Mouse (Mus musculus): ENCODE data around the gene Uba3.

Gene Uba3

GRCm38 (mm10) chr6:97205439-97205885, at the start of gene Uba3:
TSS of gene Uba3 (minus strand) at chr6:97205647.
- peak; percentile 100 for DNase-seq

DNA sequence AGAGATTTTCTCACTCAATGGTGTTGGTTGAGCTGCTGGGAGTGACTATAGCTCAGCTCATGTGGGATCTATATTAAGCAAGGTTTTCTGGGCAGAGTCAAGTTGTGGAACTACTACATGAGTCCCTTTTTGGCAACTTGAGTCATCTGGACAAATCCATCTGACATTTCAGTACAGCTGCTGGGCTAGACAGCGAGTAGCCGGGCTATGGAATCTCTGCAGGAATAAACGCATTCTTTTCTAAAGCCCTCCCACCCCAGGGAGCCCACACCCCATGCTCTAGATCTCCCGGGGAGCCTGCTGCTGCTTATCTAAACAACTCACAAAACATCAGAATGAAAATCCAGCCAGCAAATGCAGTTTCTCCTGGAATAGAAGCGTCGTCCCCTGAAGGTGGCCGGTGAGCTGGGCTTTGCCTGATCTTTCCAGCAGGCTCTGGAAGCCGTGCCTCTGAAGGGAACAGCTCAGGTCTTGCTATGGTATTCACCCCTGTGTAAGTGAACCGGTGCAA, 47.3 kb upstream of the Uba3 start, which contains the start of gene Lmod3:
Gene Lmod3 (minus strand): TSS at position 49 of the 511 bp plus-strand sequence.
- DNase-seq: peak; percentile 18

- no peak for DNase-seq
Measured at GRCm38 (mm10) chr6:97252086-97252485, 46.6 kb upstream of the Uba3 start.

DNA sequence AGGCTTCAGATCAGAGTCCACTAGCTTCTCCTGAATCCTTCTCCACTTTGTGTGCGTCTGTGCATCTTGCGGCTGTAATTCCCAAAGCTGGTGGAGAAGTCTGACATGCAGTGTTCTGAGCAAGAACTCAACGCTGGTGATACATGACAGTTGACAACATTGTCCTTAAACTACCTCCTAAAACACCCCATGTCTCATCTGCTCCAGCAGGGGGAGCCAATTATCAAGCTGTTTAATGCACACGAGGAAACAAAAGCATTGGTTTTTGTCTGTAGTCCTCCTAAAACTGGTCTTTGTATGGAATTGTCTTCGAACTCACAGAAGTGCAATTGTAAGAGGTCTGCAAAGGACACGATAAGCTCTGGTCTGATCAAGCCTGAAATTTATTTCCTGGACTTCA, 45.5 kb upstream of the Uba3 start:
- peak; percentile 77 for DNase-seq

DNA sequence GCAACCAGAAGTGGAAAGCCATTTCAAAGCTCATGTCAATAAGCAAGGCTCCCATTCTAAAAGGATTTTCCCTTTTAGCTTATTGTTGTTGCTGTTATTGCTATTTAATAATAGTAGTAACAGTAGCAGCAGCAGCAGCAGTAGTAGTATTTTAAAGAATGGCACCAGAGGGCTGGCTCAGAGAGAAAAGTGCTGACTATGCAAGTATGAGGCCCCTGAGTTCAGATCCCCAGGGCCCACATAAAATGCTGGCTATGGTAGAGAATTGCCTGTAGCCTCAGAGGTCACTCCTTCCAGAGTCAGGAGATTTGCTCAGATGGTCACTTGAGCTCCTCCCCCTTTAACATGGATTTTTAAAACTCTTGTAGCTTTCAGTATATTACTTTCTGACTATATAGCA, 39.8 kb upstream of the Uba3 start:
- DNase-seq: no peak

DNA sequence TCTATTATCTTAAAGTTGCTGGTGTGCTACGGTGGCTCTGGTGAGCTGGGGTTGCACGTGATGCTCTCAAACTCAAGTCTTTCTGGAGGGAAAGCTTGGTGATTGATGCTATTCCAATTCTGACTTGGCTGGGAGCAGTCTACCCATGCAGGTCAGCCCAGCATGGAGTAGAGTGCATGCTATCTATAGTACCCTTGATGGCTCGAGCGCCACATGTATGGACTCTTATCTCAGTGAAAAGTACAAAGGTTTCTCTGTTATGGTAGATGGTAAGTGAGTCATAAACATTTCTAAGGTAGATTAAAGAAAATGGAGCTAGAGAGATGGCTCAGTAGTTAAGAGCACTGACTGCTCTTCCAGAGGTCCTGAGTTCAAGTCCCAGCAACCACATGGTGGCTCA, 37.1 kb upstream of the Uba3 start:
- no peak for DNase-seq

DNA sequence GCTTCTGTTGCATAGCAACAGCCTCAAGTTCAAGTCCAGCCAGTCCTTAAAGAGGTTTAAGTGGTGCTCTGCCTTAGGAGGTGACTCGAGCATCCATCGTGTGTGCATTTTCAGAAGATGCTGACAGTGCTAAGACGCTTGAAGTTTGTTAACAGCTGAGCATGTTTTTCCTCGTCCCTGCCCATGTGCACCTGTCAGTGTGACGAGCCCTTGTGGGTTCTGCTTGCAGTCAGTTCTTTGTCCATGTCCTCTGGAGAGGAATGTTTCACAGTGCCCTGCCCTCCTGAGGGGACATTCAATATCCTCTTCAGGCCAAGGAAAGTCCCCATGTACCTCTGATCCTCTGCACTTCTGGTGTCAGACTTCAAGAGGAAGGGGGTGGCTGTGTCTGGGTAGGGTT, 34.6 kb upstream of the Uba3 start:
- no peak for DNase-seq

DNA sequence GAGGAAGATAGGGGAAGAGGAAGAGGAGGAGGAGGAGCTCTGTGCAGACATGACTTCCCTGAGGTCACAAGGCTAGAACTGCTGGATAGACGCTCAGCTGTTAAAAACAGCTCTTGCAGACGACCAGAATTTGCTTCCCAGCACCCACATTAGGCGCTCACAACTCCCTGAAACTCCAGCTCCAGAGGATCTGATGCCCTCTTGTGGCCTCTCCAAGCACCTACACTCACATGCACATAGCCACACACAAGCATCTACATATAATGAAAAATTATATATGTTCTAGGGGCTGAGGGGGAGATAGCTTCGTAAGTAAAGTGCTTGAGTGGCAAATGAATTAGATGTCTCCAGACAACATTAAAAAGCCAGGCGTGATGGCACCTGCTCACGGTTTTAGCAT, 33.9 kb upstream of the Uba3 start:
- DNase-seq: no peak

DNA sequence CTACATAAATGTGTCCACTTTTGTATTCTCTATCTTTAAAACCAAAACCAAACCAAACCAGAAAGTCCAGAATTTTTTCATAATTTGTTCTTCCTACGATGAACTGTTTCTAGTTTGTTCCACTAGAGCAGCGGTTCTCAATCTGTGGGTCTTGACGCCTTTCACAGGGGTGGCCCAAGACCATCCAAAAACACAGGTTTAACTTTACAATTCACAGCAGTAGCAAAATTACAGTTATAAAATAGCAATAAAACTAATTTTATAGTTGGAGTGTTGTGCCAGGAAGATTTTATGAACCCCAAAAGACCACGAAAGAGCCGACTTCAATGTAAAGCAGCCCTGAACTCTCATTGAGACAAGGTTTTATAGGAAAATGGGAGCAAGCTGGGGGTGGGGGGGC, 30.6 kb upstream of the Uba3 start:
- DNase-seq: no peak

DNA sequence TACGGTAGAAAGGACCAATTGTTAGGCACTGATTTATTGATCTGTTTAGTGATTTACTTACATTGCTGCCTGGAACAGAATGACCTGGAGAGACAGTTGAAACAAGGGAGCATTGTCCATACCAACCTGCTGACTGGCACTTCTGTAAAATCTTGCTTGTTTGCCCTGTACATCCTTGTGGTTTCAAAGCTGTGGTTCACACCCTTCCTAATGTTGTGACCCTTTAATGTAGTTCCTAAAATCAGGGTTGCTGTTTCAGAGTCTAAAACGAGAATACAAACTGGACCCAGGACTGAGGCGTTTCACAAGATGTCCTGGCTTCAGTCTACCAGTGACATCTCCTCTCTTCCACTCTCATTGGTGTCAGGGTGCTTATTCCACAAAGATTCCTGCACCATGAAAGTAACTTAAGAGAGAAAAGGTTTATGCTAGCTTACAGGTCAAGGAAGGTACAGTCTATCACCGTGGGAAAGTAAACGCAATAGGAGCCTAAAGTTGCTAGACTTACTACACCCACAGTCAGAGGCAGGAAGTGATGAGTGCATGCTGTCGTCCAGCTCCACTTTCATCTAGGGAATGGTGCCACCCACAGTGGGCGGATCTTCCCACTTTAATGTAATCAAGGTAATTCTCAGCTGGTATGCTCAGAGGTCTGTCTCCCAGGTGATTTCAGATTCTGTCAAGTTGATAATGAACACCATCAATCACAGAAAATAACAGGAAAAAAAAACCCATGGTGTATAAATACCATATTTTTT, 29.6 kb upstream of the Uba3 start:
- no peak for DNase-seq

DNA sequence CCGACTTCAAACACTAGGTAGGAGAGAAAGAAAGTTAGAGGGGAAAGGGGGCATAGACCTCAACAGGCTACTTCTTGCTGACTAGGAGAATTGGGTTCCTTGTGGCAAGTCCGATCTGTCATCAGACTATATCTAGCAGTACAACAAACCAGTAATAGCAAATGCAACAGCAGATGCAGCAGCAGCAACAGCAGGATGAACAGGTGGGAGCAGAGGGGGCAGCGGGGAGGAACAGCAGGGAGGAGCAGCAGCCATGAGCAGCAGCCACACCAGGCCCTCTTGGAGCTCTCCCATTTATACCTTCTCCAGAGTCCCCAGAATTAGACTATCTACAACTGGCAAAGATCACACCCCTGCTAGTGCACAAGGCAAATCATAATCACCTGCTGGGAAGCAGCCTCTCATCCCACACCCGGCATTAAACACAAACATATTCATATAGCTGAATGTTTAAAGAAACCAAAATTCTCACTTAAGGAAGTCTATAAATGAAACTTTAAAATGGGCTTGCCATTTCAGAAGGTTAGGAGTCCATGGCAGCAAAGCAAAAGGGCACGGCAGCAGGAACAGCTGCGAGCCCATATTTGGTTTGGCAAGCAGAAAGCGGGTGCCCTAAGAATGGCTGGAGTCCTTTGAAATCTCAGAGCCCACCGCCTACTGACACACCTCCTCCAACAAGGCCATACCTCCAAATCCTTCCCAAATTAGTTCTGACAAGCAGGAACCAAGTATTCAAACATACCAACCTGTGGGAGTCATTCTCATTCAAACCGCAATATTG, 21.8 kb upstream of the Uba3 start:
- DNase-seq: no peak

GRCm38 (mm10) chr6:97226083-97226491, 20.6 kb upstream of the Uba3 start:
- no peak for DNase-seq

DNA sequence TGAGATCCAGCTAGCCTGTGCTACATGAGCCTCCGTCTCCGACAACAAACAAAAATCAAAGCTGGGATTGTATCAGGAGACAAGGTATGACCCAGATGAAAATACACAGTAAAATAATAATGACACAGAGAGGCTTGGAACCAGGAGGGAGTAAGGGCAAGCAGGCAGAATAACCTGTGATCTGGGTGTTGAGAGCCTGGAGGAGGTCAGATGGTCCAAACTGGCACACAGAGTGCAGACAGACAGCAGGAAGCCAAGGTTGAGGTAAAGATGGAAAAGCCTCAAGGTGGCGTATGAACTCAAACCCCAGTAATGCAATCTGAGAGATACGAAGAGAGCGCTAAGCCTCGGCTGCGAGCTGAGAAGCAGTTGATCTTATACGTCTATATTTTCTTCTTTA, 19.1 kb upstream of the Uba3 start:
- no peak for DNase-seq

- DNase-seq: no peak
Measured at GRCm38 (mm10) chr6:97223566-97223965, 18.1 kb upstream of the Uba3 start.

DNA sequence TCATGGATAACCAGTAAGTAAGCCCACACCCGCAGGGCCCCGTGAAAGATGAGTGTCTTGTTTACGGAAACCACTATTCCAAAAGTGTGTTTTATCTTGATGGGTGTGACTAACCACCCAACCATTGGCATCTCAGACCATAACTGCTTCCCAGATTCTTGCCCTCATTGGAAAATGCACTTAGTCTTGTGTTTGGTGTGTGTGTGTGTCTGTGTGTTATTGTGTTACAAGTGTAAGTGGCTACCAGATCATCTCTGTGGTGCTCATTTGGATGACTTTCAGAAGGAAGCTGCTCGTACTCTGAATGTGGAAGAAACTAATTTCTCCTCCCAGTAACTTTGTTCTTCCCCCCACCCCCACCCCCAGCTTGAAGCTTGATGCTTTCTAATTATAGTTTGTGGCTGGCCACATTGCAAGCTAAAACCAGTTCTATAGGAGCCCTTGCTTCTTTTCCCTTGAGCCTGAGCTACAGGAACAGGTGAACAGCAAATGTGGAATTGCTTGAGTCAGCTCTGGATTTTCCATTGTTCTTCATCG, 17.6 kb upstream of the Uba3 start:
- no peak for DNase-seq

- DNase-seq: no peak
Measured at GRCm38 (mm10) chr6:97222321-97222720, 16.9 kb upstream of the Uba3 start.

- no peak for DNase-seq
Measured at GRCm38 (mm10) chr6:97221205-97222025, 16.0 kb upstream of the Uba3 start.

DNA sequence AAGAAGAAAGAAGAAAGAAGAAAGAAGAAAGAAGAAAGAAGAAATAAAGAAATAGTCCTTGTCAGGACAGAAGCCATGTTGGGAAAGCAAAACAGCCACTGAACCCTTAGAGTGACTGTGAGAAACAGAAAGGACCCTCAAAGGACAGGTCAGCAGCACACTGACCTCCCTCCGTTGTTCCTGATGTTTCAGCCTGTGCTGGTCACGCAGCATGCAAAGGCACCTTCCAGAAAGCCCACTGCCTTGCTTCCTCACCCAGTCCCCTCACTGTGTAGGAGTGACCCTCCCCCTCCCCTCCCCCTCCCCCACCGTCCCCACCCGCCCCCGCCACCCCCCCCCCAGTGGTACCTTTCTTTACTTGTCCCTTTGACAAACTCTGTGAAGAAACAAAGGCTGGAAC, 15.2 kb upstream of the Uba3 start:
- no peak for DNase-seq

DNA sequence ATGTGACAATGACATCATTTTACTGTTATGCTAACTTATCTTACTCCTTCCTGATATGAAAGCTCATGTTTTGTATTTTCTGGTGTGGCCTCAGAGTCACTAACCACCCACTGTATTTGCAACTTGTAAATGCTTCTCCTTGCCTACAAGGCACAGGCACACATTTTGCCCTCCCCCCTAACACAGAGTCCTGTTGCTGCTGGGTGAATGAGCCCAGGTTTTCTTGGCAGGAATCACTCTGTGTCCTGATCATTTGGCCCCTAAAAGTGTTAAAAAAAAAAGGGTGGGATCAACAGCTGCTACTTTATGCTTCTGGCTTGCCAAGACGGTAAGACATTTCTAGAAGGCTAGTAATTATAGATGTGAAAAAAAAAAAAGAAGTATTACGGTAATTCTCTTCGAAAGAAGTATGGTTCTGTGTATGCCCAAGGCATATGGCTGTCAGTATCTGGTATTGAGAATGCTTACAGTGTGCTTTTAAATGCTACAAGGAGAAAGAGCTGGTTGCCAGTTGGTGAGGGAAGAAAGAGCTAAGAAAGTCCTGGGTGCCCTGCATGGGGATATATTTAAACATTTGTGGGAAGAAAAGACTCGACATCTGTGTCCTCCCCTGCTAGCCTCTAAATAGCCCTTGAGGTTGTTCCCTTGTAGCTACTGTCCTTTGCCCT, 10.8 kb upstream of the Uba3 start:
- no peak for DNase-seq

- peak; percentile 34 for DNase-seq
Measured at GRCm38 (mm10) chr6:97211981-97212380, 6.5 kb upstream of the Uba3 start.

- DNase-seq: peak; percentile 21
Measured at GRCm38 (mm10) chr6:97210962-97211601, 5.6 kb upstream of the Uba3 start.
